Mouse (Mus musculus): ENCODE data around the gene Rsbn1.

- TF ChIP-seq USF1 (IDR thresholded peaks at IDR 0.05; ENCODE audit: low read depth): no peak
- no peak for TF ChIP-seq CTCF (IDR thresholded peaks at IDR 0.05; ENCODE audit: control insufficient read depth, insufficient read depth, insufficient read length)
- TF ChIP-seq MAX (IDR thresholded peaks at IDR 0.05): no peak
- no peak for TF ChIP-seq FOSL1 (IDR thresholded peaks at IDR 0.05; ENCODE audit: insufficient read depth, low read length, poor library complexity, severe bottlenecking)
- TF ChIP-seq MYOG (IDR thresholded peaks at IDR 0.05; ENCODE audit: control insufficient read depth, extremely low read depth, insufficient read length): no peak
- TF ChIP-seq CEBPB (IDR thresholded peaks at IDR 0.05; ENCODE audit: low read depth): no peak
Measured at GRCm38 (mm10) chr3:103864200-103864599, 49.7 kb upstream of the Rsbn1 start.
